Mouse (Mus musculus): Measurements from ENCODE around the gene Eva1c. TPM values are rescaled to one million over a fixed set of nuclear protein-coding genes. Genes with fewer than 3 reads are reported as not detected.
"Not testable (repeated sequence)": the region's sequence is repeated elsewhere in the genome, so short reads cannot be mapped to it uniquely, and the experiment has no call there.

Gene Eva1c
- total and polyA plus RNA-seq, 2 experiments from 2014 or later: 1.7 to 11.4 TPM

- Histone ChIP-seq H3K4me1 (ENCODE audit: control insufficient read depth, insufficient read depth) (peaks cover 13% of the 10 kb centered on the region; the same call in 1 of the 2 replicates), H3K4me3 (ENCODE audit: low read depth, low read length) (no peak overlapping the region), H3K36me3 (replicated peaks; ENCODE audit: control insufficient read depth, insufficient read depth, low read length) (no peaks in the 10 kb centered on the region), H3K4me2 (ENCODE audit: low read depth, low read length) (no peak overlapping the region), H3K9ac (replicated peaks; ENCODE audit: low read depth, low read length) (no peak overlapping the region), H3K9me3 (replicated peaks; ENCODE audit: control insufficient read depth, low read length) (no peaks in the 10 kb centered on the region), H3K27ac (ENCODE audit: low read depth) (no peak overlapping the region), H3K27me3 (ENCODE audit: control insufficient read depth, insufficient read depth, low read length) (no peaks in the 10 kb centered on the region)
- no peak for TF ChIP-seq CTCF (IDR thresholded peaks at IDR 0.05; ENCODE audit: low read depth)
- no peak for TF ChIP-seq EP300 (IDR thresholded peaks at IDR 0.05; ENCODE audit: low read depth)
- ATAC-seq (ENCODE audit: insufficient read depth, low read depth) (no peak), DNase-seq (ENCODE audit: low spot score) (no peak)
- 73% methylated on average over 5 of the region's 5 CpGs for WGBS
Measured at GRCm38 (mm10) chr16:90812086-90812485, 14.4 kb upstream of the Eva1c start.

GRCm38 (mm10) chr16:90820326-90820725 is 6.2 kb upstream of the Eva1c start:
- TF ChIP-seq EP300 (IDR thresholded peaks at IDR 0.05; ENCODE audit: low read depth) (no peak), CTCF (IDR thresholded peaks at IDR 0.05; ENCODE audit: low read depth) (no peak)
- no peak for ATAC-seq (ENCODE audit: insufficient read depth, low read depth)
- no peak overlapping the region for H3K4me2 ChIP-seq (ENCODE audit: low read depth, low read length)
- no peak overlapping the region for H3K9ac ChIP-seq (replicated peaks; ENCODE audit: low read depth, low read length)
- no peaks in the 10 kb centered on the region for H3K4me1 ChIP-seq (ENCODE audit: control insufficient read depth, insufficient read depth)
- H3K4me3 ChIP-seq (ENCODE audit: low read depth, low read length): no peak overlapping the region
- DNase-seq (ENCODE audit: low spot score): no peak
- no peaks in the 10 kb centered on the region for H3K36me3 ChIP-seq (replicated peaks; ENCODE audit: control insufficient read depth, insufficient read depth, low read length)
- no peaks in the 10 kb centered on the region for H3K27me3 ChIP-seq (ENCODE audit: control insufficient read depth, insufficient read depth, low read length)
- WGBS: 73% methylated on average over 6 of the region's 6 CpGs
- H3K27ac ChIP-seq (ENCODE audit: low read depth): no peak overlapping the region
- H3K9me3 ChIP-seq (replicated peaks; ENCODE audit: control insufficient read depth, low read length): no peaks in the 10 kb centered on the region

GRCm38 (mm10) chr16:90821046-90821697 is 5.3 kb upstream of the Eva1c start:
- peak; percentile 12 for DNase-seq (ENCODE audit: low spot score)
- ATAC-seq (ENCODE audit: insufficient read depth, low read depth): no peak
- TF ChIP-seq EP300 (IDR thresholded peaks at IDR 0.05; ENCODE audit: low read depth) (no peak), CTCF (IDR thresholded peaks at IDR 0.05; ENCODE audit: low read depth) (no peak)
- H3K4me2 ChIP-seq (ENCODE audit: low read depth, low read length): no peak overlapping the region
- no peak overlapping the region for H3K4me3 ChIP-seq (ENCODE audit: low read depth, low read length)
- WGBS: 76% methylated on average over 14 of the region's 14 CpGs
- H3K36me3 ChIP-seq (replicated peaks; ENCODE audit: control insufficient read depth, insufficient read depth, low read length): no peaks in the 10 kb centered on the region
- no peaks in the 10 kb centered on the region for H3K4me1 ChIP-seq (ENCODE audit: control insufficient read depth, insufficient read depth)
- no peak overlapping the region for H3K27ac ChIP-seq (ENCODE audit: low read depth)
- H3K9me3 ChIP-seq (replicated peaks; ENCODE audit: control insufficient read depth, low read length): no peaks in the 10 kb centered on the region
- no peaks in the 10 kb centered on the region for H3K27me3 ChIP-seq (ENCODE audit: control insufficient read depth, insufficient read depth, low read length)
- no peak overlapping the region for H3K9ac ChIP-seq (replicated peaks; ENCODE audit: low read depth, low read length)

GRCm38 (mm10) chr16:90822284-90822935 is 4.1 kb upstream of the Eva1c start:
- 85% methylated on average over 10 of the region's 10 CpGs for WGBS
- Histone ChIP-seq H3K27me3 (ENCODE audit: control insufficient read depth, insufficient read depth, low read length) (no peaks in the 10 kb centered on the region), H3K36me3 (replicated peaks; ENCODE audit: control insufficient read depth, insufficient read depth, low read length) (no peaks in the 10 kb centered on the region), H3K4me1 (ENCODE audit: control insufficient read depth, insufficient read depth) (no peaks in the 10 kb centered on the region), H3K4me2 (ENCODE audit: low read depth, low read length) (no peak overlapping the region), H3K4me3 (ENCODE audit: low read depth, low read length) (no peak overlapping the region), H3K9me3 (replicated peaks; ENCODE audit: control insufficient read depth, low read length) (no peaks in the 10 kb centered on the region), H3K27ac (ENCODE audit: low read depth) (no peak overlapping the region), H3K9ac (replicated peaks; ENCODE audit: low read depth, low read length) (no peak overlapping the region)
- ATAC-seq (ENCODE audit: insufficient read depth, low read depth): no peak
- no peak for DNase-seq (ENCODE audit: low spot score)
- no peak for TF ChIP-seq CTCF (IDR thresholded peaks at IDR 0.05; ENCODE audit: low read depth)
- TF ChIP-seq EP300 (IDR thresholded peaks at IDR 0.05; ENCODE audit: low read depth): no peak

GRCm38 (mm10) chr16:90822981-90823380 is 3.5 kb upstream of the Eva1c start:
- no peak overlapping the region for H3K27ac ChIP-seq (ENCODE audit: low read depth)
- TF ChIP-seq EP300 (IDR thresholded peaks at IDR 0.05; ENCODE audit: low read depth) (no peak), CTCF (IDR thresholded peaks at IDR 0.05; ENCODE audit: low read depth) (no peak)
- 72% methylated on average over 7 of the region's 7 CpGs for WGBS
- no peak overlapping the region for H3K4me2 ChIP-seq (ENCODE audit: low read depth, low read length)
- no peaks in the 10 kb centered on the region for H3K27me3 ChIP-seq (ENCODE audit: control insufficient read depth, insufficient read depth, low read length)
- no peaks in the 10 kb centered on the region for H3K9me3 ChIP-seq (replicated peaks; ENCODE audit: control insufficient read depth, low read length)
- ATAC-seq (ENCODE audit: insufficient read depth, low read depth): no peak
- H3K9ac ChIP-seq (replicated peaks; ENCODE audit: low read depth, low read length): no peak overlapping the region
- H3K36me3 ChIP-seq (replicated peaks; ENCODE audit: control insufficient read depth, insufficient read depth, low read length): no peaks in the 10 kb centered on the region
- no peaks in the 10 kb centered on the region for H3K4me1 ChIP-seq (ENCODE audit: control insufficient read depth, insufficient read depth)
- DNase-seq (ENCODE audit: low spot score): no peak
- H3K4me3 ChIP-seq (ENCODE audit: low read depth, low read length): no peak overlapping the region

- 48% methylated on average over 4 of the region's 4 CpGs for WGBS
- H3K4me1 ChIP-seq (ENCODE audit: control insufficient read depth, insufficient read depth); H3K27ac ChIP-seq (ENCODE audit: low read depth); H3K4me3 ChIP-seq (ENCODE audit: low read depth, low read length); H3K9ac ChIP-seq (replicated peaks; ENCODE audit: low read depth, low read length); H3K4me2 ChIP-seq (ENCODE audit: low read depth, low read length); H3K36me3 ChIP-seq (replicated peaks; ENCODE audit: control insufficient read depth, insufficient read depth, low read length); H3K9me3 ChIP-seq (replicated peaks; ENCODE audit: control insufficient read depth, low read length); H3K27me3 ChIP-seq (ENCODE audit: control insufficient read depth, insufficient read depth, low read length); DNase-seq (ENCODE audit: low spot score); ATAC-seq (ENCODE audit: insufficient read depth, low read depth): not testable (repeated sequence)
Measured at GRCm38 (mm10) chr16:90823986-90824385, 2.5 kb upstream of the Eva1c start.
